Mouse (Mus musculus) lung, adult 2 months (tissue): ENCODE results near the gene Golph3l.

Experiments used
- CTCF ChIP-seq: fragments of 200-500 bp; IDR thresholded peaks from 2 replicates; pipeline ENCODE4 v1.5.1; 2011; ENCODE audit warnings: mild to moderate bottlenecking, low read length, control low read depth; ENCODE audit not compliant: insufficient read depth
- POLR2A ChIP-seq: fragments of 200-500 bp; IDR thresholded peaks from 2 replicates; pipeline ENCODE4 v1.6.1; 2011; ENCODE audit warnings: low read depth, mild to moderate bottlenecking, control low read depth, low read length, borderline replicate concordance; ENCODE audit errors: extremely low read depth

GRCm38 (mm10) chr3:95666124-95666844 is 77.5 kb downstream of the Golph3l start:
- TF ChIP-seq POLR2A (no peak), CTCF (no peak)
